Mouse (Mus musculus) urinary bladder, postnatal 4 days (tissue): Measurements from ENCODE around the gene Lyg1.

Experiments
- DNase-seq, 2 experiments: peaks; one replicate each; pipeline ENCODE4 v3.0.0; 2021 to 2022; ENCODE audit warnings: low spot score in 2 of 2

The Lyg1 gene

GRCm38 (mm10) chr1:37954786-37955185, 2.8 kb downstream of the Lyg1 start:
- no peak for DNase-seq

DNA sequence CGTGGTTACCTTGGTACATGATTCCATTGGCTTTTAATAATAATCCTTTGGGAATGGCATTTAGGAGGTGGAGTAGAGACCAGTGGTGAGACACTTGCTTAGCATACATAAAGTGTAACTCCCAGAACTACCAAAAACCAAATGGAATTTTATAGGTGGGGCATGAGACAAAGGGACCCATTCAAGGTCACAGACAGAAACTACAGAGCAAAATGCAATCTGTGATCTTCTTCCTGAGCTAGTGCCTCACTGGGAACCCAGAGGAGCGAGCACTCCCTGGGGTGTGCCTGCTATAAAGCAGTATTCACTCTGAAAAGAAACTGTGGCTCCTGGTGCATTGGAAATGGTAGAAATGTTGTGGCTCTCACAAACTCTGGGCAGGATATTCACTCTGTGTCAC, 8.7 kb downstream of the Lyg1 start:
- no peak for DNase-seq

DNA sequence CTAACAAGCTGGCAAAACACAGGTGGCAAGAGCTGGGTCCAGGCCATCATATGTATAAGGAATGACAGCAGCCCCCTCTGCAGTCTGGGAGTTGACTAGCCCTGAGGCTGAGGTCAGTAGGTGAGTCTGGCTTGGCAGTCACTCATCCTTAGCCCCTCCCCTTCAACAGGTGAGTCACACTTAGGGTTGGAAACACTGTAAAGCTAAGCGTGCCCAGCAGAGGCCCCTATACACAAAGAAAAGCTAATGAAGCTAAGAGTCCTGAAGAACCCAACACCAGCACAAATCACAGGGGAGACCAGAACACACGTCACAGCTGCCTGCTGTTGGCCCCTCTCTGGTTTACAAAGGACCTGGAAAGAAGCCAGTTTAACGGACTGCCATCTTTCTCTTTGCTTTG, 25.8 kb downstream of the Lyg1 start:
- DNase-seq = peak in 1 of 2 experiments; percentile 20

- no peak for DNase-seq
Observed at GRCm38 (mm10) chr1:37925971-37926370, 31.6 kb downstream of the Lyg1 start.

DNA sequence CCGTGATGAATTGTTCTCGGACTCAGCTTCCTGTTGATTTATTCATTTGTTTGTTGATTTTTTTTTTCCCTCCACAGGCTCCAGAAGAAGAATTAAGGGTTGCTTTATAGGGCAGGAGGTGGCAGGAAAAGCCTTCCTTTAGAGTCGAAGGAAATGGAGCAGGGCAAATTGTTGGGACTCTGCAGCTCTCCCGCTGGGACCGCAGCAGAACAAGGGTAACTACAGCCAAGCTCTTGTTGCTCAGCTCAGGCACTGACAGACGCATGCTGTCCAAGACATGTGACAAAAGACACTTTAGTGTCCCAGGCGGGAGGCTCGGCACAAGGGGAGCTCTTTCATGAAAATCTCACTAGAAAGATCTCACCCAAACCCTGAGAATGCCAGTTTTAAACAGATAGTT, 35.0 kb downstream of the Lyg1 start:
- no peak for DNase-seq

- DNase-seq = no peak
Observed at GRCm38 (mm10) chr1:37918096-37918495, 39.5 kb downstream of the Lyg1 start.

- no peak for DNase-seq
Observed at GRCm38 (mm10) chr1:37917666-37918065, 39.9 kb downstream of the Lyg1 start.

DNA sequence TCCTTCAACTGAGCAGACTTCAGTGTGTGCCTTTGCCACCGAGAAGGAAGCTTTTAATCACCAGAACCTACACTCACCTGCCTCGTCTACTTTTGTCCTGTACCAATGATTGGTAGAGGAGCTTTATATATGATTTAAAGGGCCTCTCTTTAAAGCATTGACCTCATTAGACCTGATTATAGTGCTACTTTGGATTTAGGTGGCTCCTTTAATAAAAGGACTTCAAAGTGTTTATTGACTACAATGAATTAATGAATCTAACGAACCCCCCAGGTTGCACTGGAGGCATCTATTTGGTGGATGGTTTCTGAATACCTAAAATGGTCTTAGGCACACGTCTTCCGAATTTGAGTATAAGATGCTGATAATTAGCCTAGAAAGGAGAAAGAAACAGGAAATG, 41.2 kb downstream of the Lyg1 start, which contains the start of gene Lyg2:
Lyg2 (minus strand) TSS at position 101 of the 400 bp plus-strand sequence.
- no peak for DNase-seq

DNA sequence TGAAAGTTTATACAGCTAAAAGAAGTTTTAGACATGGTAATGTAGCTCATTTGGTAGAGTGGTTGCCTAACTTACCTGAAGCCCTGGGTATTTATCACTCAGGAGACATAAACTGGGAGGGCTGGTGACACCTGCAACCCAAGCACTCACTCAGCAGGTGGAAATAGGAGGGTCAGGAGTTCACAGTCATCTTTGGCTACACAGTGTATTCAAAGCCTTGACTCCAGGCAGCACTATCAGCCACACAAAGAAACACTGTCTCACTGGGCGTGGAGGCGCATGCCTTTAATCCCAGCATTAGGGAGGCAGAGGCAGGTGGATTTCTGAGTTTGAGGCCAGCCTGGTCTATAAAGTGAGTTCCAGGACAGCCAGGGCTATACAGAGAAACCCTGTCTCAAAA, 44.8 kb downstream of the Lyg1 start:
- DNase-seq = no peak

GRCm38 (mm10) chr1:37903178-37903577, 54.4 kb downstream of the Lyg1 start:
- no peak for DNase-seq

GRCm38 (mm10) chr1:37900288-37900687, 57.3 kb downstream of the Lyg1 start:
- DNase-seq = no peak

DNA sequence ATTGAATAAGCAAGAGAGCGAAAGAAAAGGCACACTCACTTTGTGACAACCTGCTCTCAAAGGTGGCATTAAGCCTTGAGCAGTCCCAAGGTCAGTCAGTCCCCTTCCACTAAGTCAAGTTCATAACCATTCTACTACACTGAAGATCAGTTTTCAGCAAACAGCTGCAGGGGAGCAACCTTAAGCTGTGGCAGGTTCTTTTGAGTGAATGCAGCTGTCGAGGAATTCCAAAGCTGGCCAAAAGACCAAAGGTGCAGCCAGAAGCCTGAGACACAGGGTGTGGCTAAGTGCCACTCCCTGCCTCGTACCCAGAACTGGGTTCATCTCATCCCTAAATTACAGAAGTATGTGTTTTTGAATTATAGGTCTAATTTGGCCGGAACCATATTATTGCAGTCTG, 57.7 kb downstream of the Lyg1 start:
- no peak for DNase-seq
